Mouse (Mus musculus) lung, adult 2 months (tissue): ENCODE results near the gene Wif1. TPM values are rescaled to one million over a fixed set of nuclear protein-coding genes. Genes with fewer than 3 reads are reported as not detected.

Experiments used
- DNase-seq: peaks from one replicate; pipeline ENCODE4 v3.0.0; 2022
- H3K4me1 ChIP-seq: fragments of 200-500 bp; 2 replicates; pipeline ENCODE4 v1.6.1; 2011; ENCODE audit warnings: low read length; ENCODE audit not compliant: control insufficient read depth, insufficient read depth
- H3K4me3 ChIP-seq: fragments of 200-500 bp; replicated peaks from 2 replicates; pipeline ENCODE3; 2011; ENCODE audit warnings: low read depth, mild to moderate bottlenecking, control low read depth, low read length; ENCODE audit errors: extremely low read depth
- CTCF ChIP-seq: fragments of 200-500 bp; IDR thresholded peaks from 2 replicates; pipeline ENCODE4 v1.5.1; 2011; ENCODE audit warnings: mild to moderate bottlenecking, low read length, control low read depth; ENCODE audit not compliant: insufficient read depth
- POLR2A ChIP-seq: fragments of 200-500 bp; IDR thresholded peaks from 2 replicates; pipeline ENCODE4 v1.6.1; 2011; ENCODE audit warnings: low read depth, mild to moderate bottlenecking, control low read depth, low read length, borderline replicate concordance; ENCODE audit errors: extremely low read depth
- WGBS: fragments of 180-500 bp; shearing (Covaris S2); methylation state at CpG from one replicate; pipeline ENCODE4 v1.1.7; 2018; 5-methylcytosine and 5-hydroxymethylcytosine counted together
- polyA plus RNA-seq: library from polyadenylated mRNA; depleted of rRNA; stranded (reverse); fragments of >200 nt; gene quantifications from 2 replicates; pipeline ENCODE4 v1.2.3, GENCODE M21; 2012; rRNA removed

Wif1 gene
- polyA plus RNA-seq, 1 experiment: 4.3 TPM

DNA sequence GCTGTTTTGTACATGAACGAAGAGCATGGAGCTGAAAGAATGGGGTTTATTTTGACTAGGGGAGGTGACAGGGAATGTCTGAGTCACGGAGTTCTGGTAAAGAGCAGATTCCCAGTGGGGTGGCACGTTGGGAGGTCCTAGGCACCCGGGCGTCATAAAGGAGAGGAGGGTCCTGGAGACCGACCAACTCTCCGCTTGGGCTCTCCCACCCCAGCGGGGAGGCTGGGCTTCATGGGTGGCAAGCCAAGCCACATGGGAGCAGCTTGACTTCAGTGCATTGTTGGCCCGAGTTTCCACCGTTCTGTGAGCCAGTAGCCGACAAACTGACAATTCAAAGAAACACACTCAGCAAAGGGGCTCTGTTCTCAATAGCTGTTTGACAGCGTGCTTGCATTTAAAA is 64.5 kb downstream of the Wif1 start:
- Histone ChIP-seq H3K4me3 (no peak overlapping the region), H3K4me1 (no peaks in the 10 kb centered on the region)
- TF ChIP-seq POLR2A (no peak), CTCF (no peak)
- 70% methylated on average over 12 of the region's 12 CpGs for WGBS
- no peak for DNase-seq

DNA sequence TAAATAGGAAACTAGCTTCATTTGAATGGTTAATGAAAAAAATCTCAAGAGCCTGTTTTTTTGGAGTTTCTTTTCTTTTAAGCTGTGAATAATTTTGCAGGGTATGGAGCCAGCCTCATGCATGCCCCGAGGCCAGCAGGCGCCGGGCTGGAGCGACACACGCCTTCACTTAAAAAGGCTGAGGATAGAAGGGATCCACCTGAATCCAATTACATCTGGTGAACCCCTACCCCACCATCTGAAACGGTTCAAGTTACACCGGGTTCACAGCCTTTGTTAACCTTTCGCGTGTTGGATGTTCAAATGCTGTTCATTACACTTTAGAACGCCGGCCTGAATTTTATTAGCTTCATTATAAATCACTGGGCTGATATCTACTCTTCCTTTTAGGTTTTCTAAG is 65.9 kb downstream of the Wif1 start:
- DNase-seq: no peak
- TF ChIP-seq POLR2A: no peak
- TF ChIP-seq CTCF: no peak
- 78% methylated on average over 11 of the region's 11 CpGs for WGBS
- Histone ChIP-seq H3K4me3 (no peak overlapping the region), H3K4me1 (no peaks in the 10 kb centered on the region)

DNA sequence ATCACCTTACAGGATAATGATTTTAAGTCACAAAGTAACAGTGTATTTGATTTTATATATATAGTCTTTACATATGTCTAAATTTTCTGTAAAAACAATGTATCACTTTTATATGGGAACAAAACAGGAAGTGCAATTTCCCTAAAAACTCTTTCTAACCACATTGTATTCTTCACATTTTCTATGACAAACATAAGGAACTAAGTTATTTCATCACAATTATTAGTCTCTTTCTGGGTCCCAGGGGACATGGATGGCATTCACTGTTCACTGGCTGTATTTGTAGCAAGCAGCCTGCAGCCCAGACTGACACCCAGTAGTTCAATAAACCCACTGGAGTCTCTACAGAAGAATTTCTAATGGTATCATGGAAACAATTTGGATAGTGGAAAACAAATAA is 82.4 kb downstream of the Wif1 start:
- TF ChIP-seq CTCF (no peak), POLR2A (no peak)
- Histone ChIP-seq H3K4me1 (no peaks in the 10 kb centered on the region), H3K4me3 (no peak overlapping the region)
- no peak for DNase-seq

DNA sequence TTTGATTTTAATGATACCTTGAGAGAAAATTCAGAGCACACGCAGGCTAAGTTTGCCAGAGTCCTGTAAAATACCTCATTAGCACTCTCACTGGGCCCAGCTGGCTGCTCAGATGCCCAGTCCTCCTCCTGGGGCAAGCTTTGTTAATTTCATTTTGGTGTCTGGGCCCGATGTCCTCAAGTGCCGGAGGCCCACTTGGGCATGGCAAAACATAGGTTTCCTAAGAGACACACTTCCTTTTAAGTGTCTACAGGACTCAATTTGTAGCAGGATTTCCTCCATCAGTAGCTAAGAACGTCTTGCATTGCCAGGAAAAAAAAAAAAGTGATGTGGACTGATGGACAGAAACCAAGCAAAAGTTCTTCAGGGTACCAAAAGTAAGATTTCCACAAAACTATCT is 82.9 kb downstream of the Wif1 start:
- no peak overlapping the region for H3K4me3 ChIP-seq
- no peaks in the 10 kb centered on the region for H3K4me1 ChIP-seq
- 47% methylated on average over 4 of the region's 4 CpGs for WGBS
- TF ChIP-seq POLR2A (no peak), CTCF (no peak)
- no peak for DNase-seq

DNA sequence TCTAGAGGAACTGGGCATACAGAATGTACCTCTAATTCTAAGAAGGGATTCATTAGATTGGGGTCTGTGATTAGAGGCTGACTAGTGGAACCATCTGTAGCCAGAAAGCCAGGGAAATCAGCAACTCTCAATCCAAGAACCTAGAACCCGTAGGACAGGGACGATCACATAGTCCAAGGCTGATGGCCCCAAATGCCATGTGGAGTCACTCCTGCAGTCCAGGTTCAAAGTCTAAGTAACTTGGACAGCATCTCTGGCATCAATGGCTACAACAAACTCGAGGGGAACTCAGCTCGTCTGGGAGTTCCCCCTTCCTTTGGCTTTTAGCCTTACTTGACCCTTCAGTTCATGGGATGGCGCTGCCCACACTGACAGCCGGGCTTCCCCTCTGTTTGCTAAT is 87.0 kb downstream of the Wif1 start:
- WGBS: 72% methylated on average over 6 of the region's 6 CpGs
- TF ChIP-seq POLR2A (no peak), CTCF (no peak)
- Histone ChIP-seq H3K4me1 (no peaks in the 10 kb centered on the region), H3K4me3 (no peak overlapping the region)
- no peak for DNase-seq

DNA sequence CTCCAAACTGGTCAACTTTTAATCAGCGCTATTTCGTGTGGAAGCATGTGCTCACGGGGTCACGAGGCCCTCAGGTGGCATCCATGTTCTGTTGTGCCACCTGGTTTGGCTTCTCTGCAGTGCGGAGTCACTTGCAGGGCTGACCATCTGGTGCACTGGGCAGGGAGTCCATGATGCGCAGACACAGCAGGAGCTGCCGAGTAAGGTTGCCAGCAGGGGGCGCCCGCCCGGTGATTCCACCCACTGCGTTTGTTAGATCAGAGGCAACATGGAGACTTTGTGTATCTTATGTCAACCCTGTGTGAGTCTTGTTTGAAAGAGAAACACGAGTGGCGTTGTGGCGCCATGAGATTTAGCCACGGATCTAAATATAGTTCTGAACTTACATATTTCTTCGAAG is 90.7 kb downstream of the Wif1 start:
- no peaks in the 10 kb centered on the region for H3K4me1 ChIP-seq
- peak; percentile 54 for DNase-seq
- 94% methylated on average over 16 of the region's 16 CpGs for WGBS

DNA sequence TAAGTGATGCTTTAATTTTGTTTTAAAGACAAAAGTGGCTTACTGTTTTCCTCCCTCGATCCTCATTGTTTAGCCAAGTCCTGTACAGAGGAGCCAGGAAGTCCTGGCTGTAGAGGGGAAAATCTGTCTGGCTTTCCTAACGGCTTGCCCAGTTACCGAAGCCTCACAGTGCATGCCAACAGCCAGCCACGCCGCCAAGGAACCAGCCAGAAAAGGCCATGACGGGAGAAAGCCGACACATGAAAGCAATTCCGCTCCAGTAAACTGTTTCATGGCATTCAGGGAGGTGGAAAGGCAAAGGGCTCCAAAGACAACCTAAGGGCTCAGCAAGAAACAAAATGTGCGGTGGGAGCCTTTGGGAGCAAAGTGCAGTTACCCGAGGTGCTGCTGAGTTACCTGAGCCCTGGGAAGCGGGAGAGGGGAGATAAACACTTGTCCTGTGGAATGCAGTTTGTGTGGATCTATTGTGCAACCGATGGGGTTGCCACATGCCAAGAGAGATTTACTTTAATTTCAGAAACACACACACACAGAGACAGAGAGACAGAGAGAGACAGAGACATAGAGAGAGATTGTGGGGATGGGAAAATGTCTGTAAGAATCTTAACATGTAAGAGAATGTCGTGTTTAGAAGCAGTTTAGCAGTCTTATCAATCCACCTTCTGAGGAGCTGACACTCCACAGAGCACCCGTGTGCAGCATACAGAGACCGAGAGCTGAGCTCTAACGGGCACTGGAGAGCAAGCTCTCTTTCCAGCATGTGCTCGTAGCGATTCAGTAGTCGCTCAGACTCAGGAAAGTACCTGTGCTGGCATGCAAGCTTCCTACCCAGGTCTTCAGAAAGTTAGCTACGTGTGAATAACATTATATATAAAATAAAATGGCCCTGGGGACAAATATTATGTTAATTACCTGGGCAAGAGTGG is 95.5 kb downstream of the Wif1 start:
- H3K4me1 ChIP-seq: no peaks in the 10 kb centered on the region
- TF ChIP-seq CTCF: no peak
- TF ChIP-seq POLR2A: peak; percentile 41; the same call in 1 of the 2 replicates
- 35% methylated on average over 20 of the region's 20 CpGs for WGBS
- DNase-seq: peak; percentile 46
- no peak overlapping the region for H3K4me3 ChIP-seq

More for the DNA sequence above, 90.7 kb downstream of the Wif1 start:
- H3K4me3 ChIP-seq: no peak overlapping the region
- TF ChIP-seq POLR2A (no peak), CTCF (peak; percentile 28; the same call in 1 of the 2 replicates)

Other genes starting within 250 kb of the Wif1 start
- gene Msrb3, start 134.9 kb upstream of the Wif1 start, polyA plus RNA-seq: 32.1 and 36.6 TPM in 2 replicates
- gene Lemd3, start 54.6 kb upstream of the Wif1 start, polyA plus RNA-seq: 5.8 and 7.0 TPM in 2 replicates